Mouse (Mus musculus): ENCODE data around the gene Gm21994.

GRCm38 (mm10) chr2:150299096-150299495 is 43.7 kb upstream of the Gm21994 start:
- no peak for TF ChIP-seq CTCF (conservative IDR thresholded peaks at IDR 0.05 in 1 of 2, IDR thresholded peaks at IDR 0.05 in 1 of 2; ENCODE audit: low read depth in 2 of 2, low read length in 2 of 2)
- TF ChIP-seq USF2 (conservative IDR thresholded peaks at IDR 0.05; ENCODE audit: low read depth, low read length): no peak
- no peak for TF ChIP-seq MAX (IDR thresholded peaks at IDR 0.05; ENCODE audit: low read length)
- no peak for TF ChIP-seq EP300 (IDR thresholded peaks at IDR 0.05; ENCODE audit: low read length)
- no peak for TF ChIP-seq POLR2A (IDR thresholded peaks at IDR 0.05; ENCODE audit: low read depth, low read length)
- no peak for TF ChIP-seq CHD2 (IDR thresholded peaks at IDR 0.05; ENCODE audit: low read length)
- TF ChIP-seq JUND (conservative IDR thresholded peaks at IDR 0.05; ENCODE audit: low read depth, low read length): no peak
- TF ChIP-seq MAFK (IDR thresholded peaks at IDR 0.05; ENCODE audit: insufficient replicate concordance, low read length): no peak
- no peak for TF ChIP-seq ZMIZ1 (IDR thresholded peaks at IDR 0.05; ENCODE audit: low read depth, low read length)
- no peak for TF ChIP-seq GABPA (IDR thresholded peaks at IDR 0.05; ENCODE audit: insufficient replicate concordance, low read depth, low read length)
- no peak for TF ChIP-seq KAT2A (IDR thresholded peaks at IDR 0.05; ENCODE audit: insufficient replicate concordance, low read length)
- no peak for TF ChIP-seq BHLHE40 (IDR thresholded peaks at IDR 0.05; ENCODE audit: low read depth, low read length)
- TF ChIP-seq SMC3 (IDR thresholded peaks at IDR 0.05; ENCODE audit: low read depth, low read length): no peak

Data from CH12.LX (cell line).